Mouse (Mus musculus) C2C12 (cell line): ENCODE measurements at regions not wholly inside any gene's neighbourhood (a gene's known extent, or its start where the extent isn't known, plus 50 kb on each side); places are given as distances from the start of the nearest gene placed in this dataset.

Source experiments
- CTCF ChIP-seq: IDR thresholded peaks from one replicate; pipeline ENCODE4 v1.5.1; 2011; ENCODE audit not compliant: control insufficient read depth, insufficient read depth, insufficient read length
- MAX ChIP-seq: IDR thresholded peaks from one replicate; pipeline ENCODE4 v1.6.1; 2011; ENCODE audit warnings: mild to moderate bottlenecking, control low read depth

GRCm38 (mm10) chr10:117481341-117481990 lies 101.7 kb upstream of the Cpsf6 start:
- TF ChIP-seq CTCF (no peak), MAX (no peak)
